Mouse (Mus musculus) hindbrain, embryonic 12.5 days (tissue): ENCODE measurements around the gene Atic. TPM values are rescaled to one million over a fixed set of nuclear protein-coding genes. Genes with fewer than 3 reads are reported as not detected.

Experiments used
- ATAC-seq: fragments of 200-750 bp; cut with Nextera tagmentation; 2 replicates; pipeline ENCODE4 v1.8.0; 2017; ENCODE audit warnings: moderate TSS enrichment; ENCODE audit not compliant: low FRiP score
- H3K27ac ChIP-seq: fragments of 300-500 bp; sonication (generic); 2 replicates; pipeline ENCODE4 v1.5.1; 2016; ENCODE audit warnings: mild to moderate bottlenecking
- H3K27me3 ChIP-seq: fragments of 300-500 bp; sonication (generic); 2 replicates; pipeline ENCODE4 v1.6.1; 2016; ENCODE audit warnings: mild to moderate bottlenecking
- H3K36me3 ChIP-seq: fragments of 300-500 bp; sonication (generic); 2 replicates; pipeline ENCODE4 v1.6.1; 2016; ENCODE audit warnings: mild to moderate bottlenecking
- H3K4me1 ChIP-seq: fragments of 300-500 bp; sonication (generic); 2 replicates; pipeline ENCODE4 v1.6.1; 2016
- H3K4me2 ChIP-seq: fragments of 300-500 bp; sonication (generic); replicated peaks from 2 replicates; pipeline ENCODE4 v1.6.1; 2016; ENCODE audit warnings: mild to moderate bottlenecking
- H3K4me3 ChIP-seq: fragments of 300-500 bp; sonication (generic); 2 replicates; pipeline ENCODE4 v1.5.1; 2016; ENCODE audit warnings: mild to moderate bottlenecking
- H3K9ac ChIP-seq: fragments of 300-500 bp; sonication (generic); 2 replicates; pipeline ENCODE4 v1.6.1; 2016; ENCODE audit warnings: mild to moderate bottlenecking, moderate library complexity
- H3K9me3 ChIP-seq: fragments of 300-500 bp; sonication (generic); replicated peaks from 2 replicates; pipeline ENCODE4 v1.6.1; 2016; ENCODE audit warnings: mild to moderate bottlenecking
- WGBS: fragments of 180-500 bp; shearing (Covaris S2); methylation state at CpG from one replicate; pipeline ENCODE4 v1.1.7; 2016; 5-methylcytosine and 5-hydroxymethylcytosine counted together
- polyA plus RNA-seq: library from polyadenylated mRNA; unstranded; fragments of >200 nt; fragmentation: Nextera tagmentation; extraction: Ambion mirVana; gene quantifications from 2 replicates; pipeline ENCODE4 v1.2.1, GENCODE M21; 2016

Gene Atic
- polyA plus RNA-seq, 1 experiment from 2014 or later = 39.0 TPM

DNA sequence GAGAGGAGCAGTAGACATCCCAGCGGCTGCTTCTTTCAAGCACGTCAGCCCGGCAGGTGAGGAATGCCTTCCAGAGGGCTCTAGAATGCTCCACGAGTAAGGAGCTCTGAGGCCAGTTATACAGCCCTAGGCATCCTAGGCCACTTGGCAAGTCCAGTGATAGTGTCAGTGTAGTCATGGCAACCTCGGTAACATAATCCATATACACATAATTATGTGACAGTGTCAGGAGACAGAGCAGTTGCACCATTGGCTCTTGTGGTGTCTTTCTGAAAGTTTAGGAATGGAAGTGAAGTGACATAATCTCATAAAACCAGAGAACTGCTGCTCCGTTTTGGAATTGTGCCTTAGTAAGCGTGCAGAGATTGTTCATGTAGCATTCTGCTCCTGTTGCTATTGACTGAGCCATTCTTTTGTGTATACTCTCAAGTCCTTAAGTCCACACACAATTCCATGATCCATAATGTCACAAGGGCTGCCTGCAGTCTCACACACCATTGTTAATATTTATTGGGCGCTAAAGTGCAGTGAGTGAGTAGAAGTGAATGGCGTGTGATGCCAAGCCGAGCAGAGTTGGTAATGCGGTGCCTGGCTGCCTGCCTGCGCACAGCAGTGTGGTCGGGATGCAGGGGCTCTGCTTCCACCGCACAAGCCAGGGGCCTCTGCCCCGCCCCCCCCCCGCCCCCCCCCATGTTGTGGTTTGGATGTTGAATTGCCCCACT, 11.1 kb downstream of the Atic start:
- Histone ChIP-seq H3K4me1 (no peaks in the 10 kb centered on the region), H3K9ac (no peak overlapping the region), H3K4me3 (no peak overlapping the region), H3K27me3 (no peaks in the 10 kb centered on the region), H3K4me2 (no peak overlapping the region), H3K9me3 (no peaks in the 10 kb centered on the region), H3K27ac (no peak overlapping the region), H3K36me3 (peaks cover 72% of the 10 kb centered on the region)
- WGBS = 83% methylated on average over 16 of the region's 16 CpGs
- no peak for ATAC-seq

DNA sequence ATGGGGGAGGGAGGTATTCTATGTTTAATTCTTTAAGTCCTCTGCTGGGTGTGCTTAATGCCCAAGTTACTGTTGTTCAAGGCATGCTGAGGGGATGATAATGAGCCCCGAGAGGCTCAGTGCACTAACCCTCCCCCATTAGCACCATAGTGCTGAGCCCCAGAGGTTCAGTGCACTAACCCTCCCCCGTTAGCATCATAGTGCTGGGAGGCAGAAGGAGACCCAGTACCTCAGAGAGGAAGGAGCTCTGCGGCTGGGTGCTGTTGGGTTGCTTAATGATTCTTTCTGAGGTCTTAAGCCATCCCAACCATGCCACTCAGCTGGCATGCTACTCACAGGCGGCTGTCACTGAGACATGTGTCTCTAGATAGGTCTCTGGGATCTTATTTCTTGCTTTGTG, 13.2 kb downstream of the Atic start:
- no peak overlapping the region for H3K4me2 ChIP-seq
- no peak overlapping the region for H3K9ac ChIP-seq
- peaks cover 64% of the 10 kb centered on the region for H3K36me3 ChIP-seq
- no peak overlapping the region for H3K4me3 ChIP-seq
- no peaks in the 10 kb centered on the region for H3K27me3 ChIP-seq
- no peaks in the 10 kb centered on the region for H3K4me1 ChIP-seq
- ATAC-seq = no peak
- H3K27ac ChIP-seq = no peak overlapping the region
- H3K9me3 ChIP-seq = no peaks in the 10 kb centered on the region
- WGBS = 88% methylated on average over 4 of the region's 4 CpGs

DNA sequence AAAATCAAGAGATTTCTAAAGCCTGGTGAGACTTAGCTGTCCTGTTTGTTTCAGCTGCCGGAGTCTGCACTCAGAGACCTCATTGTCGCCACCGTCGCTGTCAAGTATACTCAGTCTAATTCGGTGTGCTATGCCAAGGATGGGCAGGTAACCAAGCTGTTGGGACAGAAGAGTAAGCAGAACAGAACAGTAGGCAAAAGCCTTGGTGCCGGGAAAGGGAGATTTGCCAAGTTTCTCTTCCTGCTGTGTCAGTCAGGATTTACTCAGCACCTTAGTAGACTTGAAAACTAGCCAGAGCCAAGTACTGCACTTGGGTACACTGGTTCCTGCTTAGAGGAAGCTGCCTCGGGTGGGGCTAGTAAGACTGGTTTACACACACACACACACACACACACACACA, 19.0 kb downstream of the Atic start:
- 96% methylated on average over 7 of the region's 7 CpGs for WGBS
- Histone ChIP-seq H3K9me3 (no peaks in the 10 kb centered on the region), H3K4me2 (no peak overlapping the region), H3K4me1 (no peaks in the 10 kb centered on the region), H3K9ac (no peak overlapping the region), H3K27me3 (no peaks in the 10 kb centered on the region), H3K27ac (no peak overlapping the region), H3K36me3 (peaks cover 73% of the 10 kb centered on the region), H3K4me3 (no peak overlapping the region)
- no peak for ATAC-seq

DNA sequence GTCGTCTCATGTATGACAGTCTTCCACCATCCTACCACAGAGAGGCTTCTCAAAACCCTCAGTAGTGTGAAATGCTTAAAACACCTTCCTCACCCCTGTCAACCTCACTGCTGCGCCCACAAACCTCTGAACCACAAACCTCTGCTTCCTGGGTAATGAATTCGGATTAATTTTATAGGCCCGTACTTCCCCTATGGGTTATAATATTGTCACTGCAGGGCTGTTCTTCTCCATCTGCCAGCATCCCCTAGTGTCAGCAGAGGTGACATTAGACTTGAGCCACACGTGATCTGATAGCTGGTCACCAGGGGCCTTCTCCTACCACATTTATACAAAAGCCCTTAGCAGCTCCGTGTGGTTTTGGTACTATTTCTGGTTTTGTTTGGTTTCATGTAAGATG, 19.9 kb downstream of the Atic start:
- H3K4me1 ChIP-seq = no peaks in the 10 kb centered on the region
- peaks cover 65% of the 10 kb centered on the region for H3K36me3 ChIP-seq
- no peak overlapping the region for H3K27ac ChIP-seq
- H3K4me2 ChIP-seq = no peak overlapping the region
- 96% methylated on average over 6 of the region's 6 CpGs for WGBS
- no peaks in the 10 kb centered on the region for H3K9me3 ChIP-seq
- no peak for ATAC-seq
- no peak overlapping the region for H3K4me3 ChIP-seq
- H3K27me3 ChIP-seq = no peaks in the 10 kb centered on the region
- no peak overlapping the region for H3K9ac ChIP-seq

DNA sequence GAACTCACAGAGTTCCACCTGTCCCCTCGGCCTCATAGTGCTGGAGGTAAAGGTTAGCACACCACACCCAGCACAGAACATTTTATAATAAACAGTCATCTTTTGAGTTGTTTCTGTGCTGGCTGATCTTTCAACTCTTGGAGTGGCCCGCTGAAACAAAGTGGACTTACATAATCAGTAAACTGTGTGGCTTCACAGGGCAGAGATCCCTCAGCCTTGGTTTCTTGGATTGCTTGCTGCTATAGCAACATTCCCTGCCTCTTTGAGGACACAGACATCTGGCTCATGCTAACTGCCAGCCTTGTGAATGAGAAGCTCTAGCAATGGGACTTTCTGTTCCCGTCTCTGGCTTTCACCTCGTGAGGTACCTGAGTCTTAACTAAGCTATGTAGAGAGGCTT, 22.6 kb downstream of the Atic start:
- 93% methylated on average over 4 of the region's 4 CpGs for WGBS
- Histone ChIP-seq H3K4me2 (no peak overlapping the region), H3K27ac (no peak overlapping the region), H3K27me3 (no peaks in the 10 kb centered on the region), H3K4me1 (no peaks in the 10 kb centered on the region), H3K9ac (no peak overlapping the region), H3K4me3 (no peak overlapping the region), H3K9me3 (no peaks in the 10 kb centered on the region), H3K36me3 (peaks cover 47% of the 10 kb centered on the region)
- ATAC-seq = no peak

DNA sequence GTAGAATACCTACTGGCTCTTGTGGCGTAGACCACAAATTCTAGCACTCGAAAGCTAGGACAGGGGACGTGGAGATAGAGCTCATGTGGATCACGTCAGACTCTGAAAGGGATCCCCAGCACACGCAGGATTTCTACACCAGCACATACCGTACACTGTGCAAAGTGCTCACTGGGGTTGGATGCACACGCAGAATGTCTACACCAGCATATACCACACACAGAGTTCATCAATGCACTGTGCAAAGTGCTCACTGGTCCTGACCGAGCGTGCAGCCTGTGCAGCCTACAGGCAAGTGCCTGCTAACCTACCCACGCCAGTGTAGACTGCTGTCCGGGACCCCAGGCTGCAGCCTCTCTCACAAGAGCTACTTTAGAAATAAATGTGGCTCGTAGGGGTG, 23.5 kb downstream of the Atic start:
- Histone ChIP-seq H3K4me3 (no peak overlapping the region), H3K9me3 (no peaks in the 10 kb centered on the region), H3K4me2 (no peak overlapping the region), H3K27me3 (no peaks in the 10 kb centered on the region), H3K36me3 (peaks cover 53% of the 10 kb centered on the region), H3K4me1 (no peaks in the 10 kb centered on the region), H3K27ac (no peak overlapping the region), H3K9ac (no peak overlapping the region)
- ATAC-seq = no peak
- 93% methylated on average over 12 of the region's 12 CpGs for WGBS

DNA sequence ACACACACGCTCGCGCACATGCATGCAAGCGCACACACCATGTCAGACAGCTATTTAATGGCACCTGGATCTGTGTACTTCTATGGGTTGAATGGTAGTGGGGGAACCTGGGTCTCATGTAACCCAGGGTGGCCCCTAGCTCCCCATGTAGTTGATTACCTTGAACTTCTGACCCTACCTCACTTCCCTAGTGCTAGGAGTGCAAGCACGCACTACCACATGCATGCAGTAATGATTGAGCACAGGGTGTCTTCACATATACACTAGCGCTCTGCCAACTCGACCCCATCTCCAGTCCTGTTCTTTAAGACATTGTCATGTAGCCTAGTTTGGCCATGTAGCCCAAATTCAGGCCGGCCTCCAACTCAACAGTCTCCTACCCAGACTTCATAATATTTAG, 26.4 kb downstream of the Atic start:
- H3K27ac ChIP-seq = no peak overlapping the region
- no peaks in the 10 kb centered on the region for H3K9me3 ChIP-seq
- ATAC-seq = no peak
- peaks cover 39% of the 10 kb centered on the region for H3K36me3 ChIP-seq
- no peak overlapping the region for H3K9ac ChIP-seq
- no peaks in the 10 kb centered on the region for H3K4me1 ChIP-seq
- 97% methylated on average over 8 of the region's 8 CpGs for WGBS
- no peak overlapping the region for H3K4me3 ChIP-seq
- no peak overlapping the region for H3K4me2 ChIP-seq
- H3K27me3 ChIP-seq = no peaks in the 10 kb centered on the region

DNA sequence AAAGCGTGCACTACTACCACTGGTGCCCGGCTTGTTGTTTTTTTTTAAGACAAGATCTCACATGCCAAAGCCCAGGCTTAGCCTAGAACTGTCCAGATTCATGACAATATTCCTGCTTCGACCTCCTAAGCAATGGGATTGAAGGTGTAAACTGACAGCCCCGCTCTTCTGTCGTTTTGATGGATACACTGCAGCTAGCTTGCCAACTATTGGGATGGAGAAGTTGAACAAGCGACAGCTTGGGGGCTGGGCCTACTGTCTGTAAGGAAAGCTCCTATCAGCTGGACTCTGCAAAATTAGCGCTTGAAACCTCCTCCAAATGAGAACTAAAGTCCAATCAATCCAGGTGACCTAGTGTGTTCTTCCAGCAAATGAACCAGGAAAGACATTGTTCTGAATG, 26.9 kb downstream of the Atic start:
- H3K9me3 ChIP-seq = no peaks in the 10 kb centered on the region
- no peaks in the 10 kb centered on the region for H3K4me1 ChIP-seq
- H3K27me3 ChIP-seq = no peaks in the 10 kb centered on the region
- H3K27ac ChIP-seq = no peak overlapping the region
- no peak overlapping the region for H3K4me3 ChIP-seq
- ATAC-seq = no peak
- H3K36me3 ChIP-seq = peaks cover 33% of the 10 kb centered on the region
- no peak overlapping the region for H3K4me2 ChIP-seq
- no peak overlapping the region for H3K9ac ChIP-seq
- 91% methylated on average over 7 of the region's 7 CpGs for WGBS

DNA sequence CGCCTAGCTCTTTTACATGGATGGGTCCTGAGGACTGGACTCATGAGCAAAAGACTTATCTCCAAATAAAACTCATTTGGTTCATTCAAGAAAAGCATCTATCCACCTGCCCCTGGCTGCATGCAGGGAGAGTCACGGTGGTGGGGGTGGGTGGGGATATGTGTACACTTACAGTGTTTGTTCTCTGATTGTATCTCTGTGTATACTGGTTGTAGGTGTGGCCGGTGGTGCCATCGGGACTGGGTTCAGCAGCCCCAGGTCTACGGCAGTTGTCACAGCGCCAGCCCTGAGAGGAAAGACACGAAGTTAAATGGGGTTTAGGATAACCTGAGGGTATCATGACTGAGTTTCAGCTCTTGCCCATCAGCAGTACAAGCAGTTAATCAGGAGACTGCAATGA, 29.7 kb downstream of the Atic start:
- no peak overlapping the region for H3K27ac ChIP-seq
- H3K36me3 ChIP-seq = peaks cover 43% of the 10 kb centered on the region
- H3K9me3 ChIP-seq = no peaks in the 10 kb centered on the region
- H3K4me2 ChIP-seq = no peak overlapping the region
- WGBS = 92% methylated on average over 7 of the region's 7 CpGs
- no peak overlapping the region for H3K4me3 ChIP-seq
- ATAC-seq = no peak
- no peaks in the 10 kb centered on the region for H3K27me3 ChIP-seq
- no peak overlapping the region for H3K9ac ChIP-seq
- no peaks in the 10 kb centered on the region for H3K4me1 ChIP-seq

DNA sequence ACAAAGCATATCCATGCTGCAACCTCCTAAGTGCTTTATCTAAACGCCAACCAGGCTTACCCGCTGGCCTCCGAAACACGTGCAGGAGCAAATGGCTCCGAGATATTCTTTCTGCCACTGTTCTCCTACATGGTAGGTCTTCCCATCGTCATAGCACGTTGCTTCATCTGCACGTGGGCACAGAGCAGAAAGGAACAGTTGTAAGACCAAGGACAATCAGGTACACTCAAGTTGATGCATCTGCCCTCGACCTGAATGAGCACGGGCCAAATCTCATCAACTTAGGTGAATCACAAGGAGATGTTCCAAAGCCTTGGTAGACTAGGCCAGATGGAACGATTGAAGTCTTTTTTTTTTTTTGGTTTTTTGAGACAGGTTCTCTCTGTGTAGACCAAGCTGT, 33.1 kb downstream of the Atic start:
- H3K9me3 ChIP-seq = no peaks in the 10 kb centered on the region
- H3K4me2 ChIP-seq = no peak overlapping the region
- no peaks in the 10 kb centered on the region for H3K27me3 ChIP-seq
- WGBS = 97% methylated on average over 11 of the region's 11 CpGs
- ATAC-seq = no peak
- H3K4me1 ChIP-seq = no peaks in the 10 kb centered on the region
- no peak overlapping the region for H3K27ac ChIP-seq
- H3K36me3 ChIP-seq = peaks cover 57% of the 10 kb centered on the region
- no peak overlapping the region for H3K4me3 ChIP-seq
- no peak overlapping the region for H3K9ac ChIP-seq

DNA sequence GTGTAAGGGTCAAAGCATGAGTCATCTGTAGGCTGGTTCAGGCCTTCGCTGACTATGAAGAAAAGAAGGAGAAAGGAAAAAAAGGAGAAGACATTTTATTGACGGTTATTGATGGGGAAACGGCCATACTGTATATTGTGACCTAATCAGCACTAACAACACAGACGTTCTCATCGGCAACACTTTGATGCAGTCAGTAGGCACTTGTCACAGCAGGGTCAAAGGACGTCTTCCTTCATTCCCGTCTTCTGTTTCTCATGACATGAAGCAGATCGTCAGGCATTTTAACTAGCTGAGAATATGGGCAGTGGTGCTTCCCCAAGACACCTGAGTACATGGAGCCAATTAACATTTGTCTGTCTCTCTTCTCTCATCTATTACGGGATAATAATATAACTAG, 36.2 kb downstream of the Atic start:
- Histone ChIP-seq H3K4me1 (no peaks in the 10 kb centered on the region), H3K9me3 (no peaks in the 10 kb centered on the region), H3K36me3 (peaks cover 64% of the 10 kb centered on the region), H3K9ac (no peak overlapping the region), H3K27ac (no peak overlapping the region), H3K27me3 (no peaks in the 10 kb centered on the region), H3K4me3 (no peak overlapping the region), H3K4me2 (no peak overlapping the region)
- WGBS = 92% methylated on average over 9 of the region's 9 CpGs
- no peak for ATAC-seq

DNA sequence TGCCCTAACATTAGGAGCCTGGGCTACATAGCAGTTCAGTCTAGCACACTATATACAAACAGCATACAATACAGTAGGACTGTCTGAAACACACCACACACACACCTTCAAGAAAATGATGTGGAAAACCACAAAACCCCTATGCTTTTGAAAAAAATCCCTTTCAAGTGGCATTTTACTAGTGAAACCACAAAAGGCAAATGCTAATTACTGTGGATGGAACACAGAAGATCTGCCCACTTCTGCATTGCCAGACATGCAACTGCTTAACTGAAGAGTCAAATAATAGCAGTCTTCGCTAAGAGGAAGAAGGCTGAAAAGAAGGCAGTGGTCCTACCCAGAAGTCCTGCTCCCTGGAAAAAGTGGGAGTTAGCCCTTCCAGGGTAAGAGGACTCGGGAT, 37.3 kb downstream of the Atic start:
- Histone ChIP-seq H3K9me3 (no peaks in the 10 kb centered on the region), H3K4me1 (no peaks in the 10 kb centered on the region), H3K9ac (no peak overlapping the region), H3K27me3 (no peaks in the 10 kb centered on the region), H3K4me3 (no peak overlapping the region), H3K36me3 (peaks cover 72% of the 10 kb centered on the region), H3K27ac (no peak overlapping the region), H3K4me2 (no peak overlapping the region)
- 85% methylated on average over 2 of the region's 2 CpGs for WGBS
- no peak for ATAC-seq

DNA sequence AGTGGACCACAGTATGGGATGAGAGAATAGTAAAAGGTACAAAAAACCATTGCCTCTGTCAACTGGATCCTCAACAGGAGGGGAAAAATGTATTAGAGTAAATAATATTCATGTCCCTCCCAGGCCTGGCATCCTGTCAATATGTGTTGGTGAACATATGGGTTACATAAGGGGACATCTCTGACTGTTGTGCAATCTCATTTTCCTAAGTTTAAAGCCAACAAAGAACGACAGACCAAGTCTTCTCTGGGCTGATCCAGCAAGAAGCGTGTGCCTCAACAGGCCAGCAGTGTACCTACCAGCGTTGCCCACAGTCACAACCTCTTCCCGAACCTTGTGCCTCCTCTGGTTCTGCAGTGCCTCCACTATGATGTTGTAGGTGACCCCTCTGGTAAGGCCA, 38.4 kb downstream of the Atic start:
- H3K27me3 ChIP-seq = no peaks in the 10 kb centered on the region
- H3K36me3 ChIP-seq = peaks cover 71% of the 10 kb centered on the region
- H3K9ac ChIP-seq = no peak overlapping the region
- H3K4me2 ChIP-seq = no peak overlapping the region
- no peak overlapping the region for H3K4me3 ChIP-seq
- WGBS = 95% methylated on average over 4 of the region's 4 CpGs
- H3K4me1 ChIP-seq = no peaks in the 10 kb centered on the region
- no peak overlapping the region for H3K27ac ChIP-seq
- ATAC-seq = no peak
- H3K9me3 ChIP-seq = no peaks in the 10 kb centered on the region
